Mouse (Mus musculus) gonadal fat pad, adult 2 months (tissue): Measurements from ENCODE around the gene Tjp2. TPM values are rescaled to one million over a fixed set of nuclear protein-coding genes. Genes with fewer than 3 reads are reported as not detected.
"Not testable (repeated sequence)": the region's sequence is repeated elsewhere in the genome, so short reads cannot be mapped to it uniquely, and the experiment has no call there.

Source experiments
- DNase-seq: peaks from one replicate; pipeline ENCODE4 v3.0.0-alpha.2; 2012; ENCODE audit warnings: low read depth
- polyA plus RNA-seq: library from polyadenylated mRNA; depleted of rRNA; stranded (reverse); fragments of >200 nt; gene quantifications from 2 replicates; pipeline ENCODE4 v1.2.3, GENCODE M21; 2012

Gene Tjp2
- polyA plus RNA-seq, 1 experiment, result 22.3 TPM

GRCm38 (mm10) chr19:24123534-24124290 is 101.1 kb downstream of the Tjp2 start:
- no peak for DNase-seq

GRCm38 (mm10) chr19:24123087-24123486 is 101.7 kb downstream of the Tjp2 start:
- no peak for DNase-seq

DNA sequence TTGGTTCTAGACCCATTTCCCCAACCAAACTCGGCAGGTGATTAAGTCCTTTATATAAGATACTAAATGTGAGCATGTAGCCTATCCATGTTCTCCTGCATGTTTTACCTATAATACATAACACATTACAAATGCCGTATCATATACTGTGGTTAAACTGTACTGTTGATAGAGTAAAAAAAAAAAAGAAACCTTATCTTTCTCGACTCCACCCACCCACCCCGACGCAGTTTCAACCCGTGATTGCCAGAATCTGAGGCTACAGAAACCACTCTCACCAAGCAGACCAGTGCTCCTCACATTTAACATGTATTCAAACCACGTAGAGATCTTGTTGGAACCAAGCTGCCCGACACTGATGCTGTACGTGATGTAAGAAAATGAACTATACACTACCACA is 102.2 kb downstream of the Tjp2 start:
- no peak for DNase-seq

GRCm38 (mm10) chr19:24120811-24121210 is 104.0 kb downstream of the Tjp2 start:
- no peak for DNase-seq

DNA sequence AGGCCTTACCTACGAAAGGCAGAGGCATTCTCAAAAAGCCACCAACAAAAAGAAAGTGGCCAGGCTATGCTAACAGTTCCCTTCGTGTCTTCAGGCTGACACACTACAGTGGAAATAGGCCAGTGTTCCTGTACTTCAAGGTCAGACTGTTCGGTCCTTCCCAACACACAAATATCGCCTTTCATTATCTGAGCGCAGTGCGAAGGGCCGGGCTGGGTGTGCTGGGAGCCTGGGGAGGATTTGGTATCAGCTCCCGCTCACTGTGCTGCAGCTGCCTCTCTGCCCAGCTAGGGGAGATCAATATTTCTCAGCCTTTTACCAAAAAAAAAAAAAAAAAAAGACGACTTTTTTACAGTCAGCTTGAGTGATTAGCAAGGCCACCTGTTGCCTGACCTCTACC is 106.1 kb downstream of the Tjp2 start:
- no peak for DNase-seq

GRCm38 (mm10) chr19:24111581-24111980 is 113.2 kb downstream of the Tjp2 start:
- DNase-seq, result no peak

GRCm38 (mm10) chr19:24107707-24108106 is 117.1 kb downstream of the Tjp2 start:
- no peak for DNase-seq

DNA sequence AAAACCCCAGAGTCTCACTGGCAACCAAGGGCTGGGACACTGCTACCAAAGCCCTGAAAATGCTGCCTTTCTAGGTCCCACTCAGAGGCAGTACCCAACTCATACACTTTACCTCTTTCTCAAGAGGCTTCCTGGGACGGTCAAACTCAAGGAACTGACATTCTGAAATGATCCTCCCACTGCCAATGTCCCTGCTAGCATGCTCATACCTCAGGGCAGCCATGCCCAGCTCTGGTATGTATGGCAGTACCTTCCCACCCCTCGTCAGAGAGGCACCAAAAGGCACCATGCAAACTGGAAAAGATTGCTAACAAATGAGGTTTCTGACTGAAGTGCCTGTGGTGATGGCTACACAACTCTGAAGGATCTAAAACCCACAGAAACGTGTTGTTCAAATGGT is 121.0 kb downstream of the Tjp2 start:
- no peak for DNase-seq

GRCm38 (mm10) chr19:24102562-24103126 is 122.2 kb downstream of the Tjp2 start:
- no peak for DNase-seq

DNA sequence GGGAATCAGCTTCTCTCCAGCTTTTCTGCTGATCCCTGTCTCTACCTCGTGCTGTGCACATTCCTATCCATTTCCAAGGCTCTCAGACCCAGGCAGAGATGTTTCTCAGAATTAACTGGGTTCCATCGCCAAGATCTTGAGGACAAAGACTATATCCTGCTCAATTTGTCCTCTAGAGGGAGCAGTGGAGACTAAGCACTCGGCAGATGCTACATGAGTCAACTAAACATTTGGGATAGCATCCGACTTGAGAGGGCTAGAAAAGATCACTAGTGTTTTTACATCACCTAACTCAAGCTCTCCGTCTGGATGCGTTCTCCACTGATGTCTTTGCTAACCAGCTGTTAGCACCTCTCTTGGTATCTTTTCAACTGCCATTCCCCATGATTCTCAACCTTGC is 123.6 kb downstream of the Tjp2 start:
- DNase-seq, result no peak

- DNase-seq, result no peak
Measured at GRCm38 (mm10) chr19:24098691-24099090, 126.1 kb downstream of the Tjp2 start.

- no peak for DNase-seq
Measured at GRCm38 (mm10) chr19:24097666-24098455, 127.0 kb downstream of the Tjp2 start.

DNA sequence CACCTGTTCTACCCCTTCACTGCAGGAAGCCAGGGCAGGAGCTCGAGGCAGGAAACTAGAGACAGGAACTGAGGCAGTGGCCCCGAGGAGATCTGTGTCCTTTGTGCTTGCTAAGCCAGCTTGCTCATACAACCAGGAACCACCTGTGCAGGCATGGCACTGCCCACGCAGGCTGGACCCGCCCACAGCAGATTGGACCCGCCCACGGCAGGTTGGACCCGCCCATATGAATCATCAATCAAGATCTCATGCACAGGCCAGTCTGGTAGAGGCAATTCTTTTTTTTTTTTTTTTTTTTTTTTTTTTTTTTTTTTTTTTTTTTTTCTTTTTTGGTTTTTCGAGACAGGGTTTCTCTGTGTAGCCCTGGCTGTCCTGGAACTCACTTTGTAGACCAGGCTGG is 132.8 kb downstream of the Tjp2 start:
- not testable (repeated sequence) for DNase-seq

DNA sequence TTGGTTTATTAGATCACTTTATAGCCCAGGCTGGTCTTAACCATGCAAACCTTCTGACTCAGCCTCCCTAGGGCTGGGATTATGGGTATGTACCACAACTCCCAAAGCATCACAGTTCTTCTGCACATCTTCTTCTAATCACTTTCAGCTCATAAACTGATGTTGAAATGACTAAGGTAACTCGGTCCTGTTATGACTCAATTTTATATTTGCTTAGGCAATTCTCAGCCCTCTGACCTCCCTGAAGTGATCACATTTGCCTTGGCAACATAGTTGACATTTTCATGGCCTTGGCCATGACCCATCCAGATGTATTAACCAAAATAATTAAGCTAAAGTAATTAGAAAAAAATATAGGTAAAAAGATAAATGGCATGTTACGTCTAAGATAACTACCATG is 134.5 kb downstream of the Tjp2 start:
- DNase-seq, result peak; percentile 82

DNA sequence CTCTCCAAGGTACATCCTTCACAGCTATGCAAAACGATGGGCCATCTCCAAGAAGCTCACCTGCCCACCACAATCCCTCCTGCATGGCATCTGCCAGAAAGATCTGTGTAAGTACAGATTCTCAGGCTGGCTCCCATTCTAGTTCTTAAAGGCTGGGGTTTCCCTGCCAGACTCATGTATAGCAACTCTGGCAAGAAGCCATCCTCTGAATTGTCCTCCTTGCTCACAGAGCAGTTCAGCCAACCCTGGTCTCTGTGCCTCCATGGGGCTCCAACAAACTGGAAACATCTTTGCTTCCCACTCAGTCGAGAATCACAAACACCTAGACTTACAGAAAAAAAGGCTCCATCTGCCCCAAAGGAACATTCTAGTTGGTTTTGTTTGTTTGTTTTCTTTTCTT is 139.5 kb downstream of the Tjp2 start:
- DNase-seq, result no peak

- no peak for DNase-seq
Measured at GRCm38 (mm10) chr19:24080417-24081080, 144.3 kb downstream of the Tjp2 start.

- DNase-seq, result no peak
Measured at GRCm38 (mm10) chr19:24077658-24078057, 147.2 kb downstream of the Tjp2 start.

- DNase-seq, result peak; percentile 80
Measured at GRCm38 (mm10) chr19:24076536-24076935, 148.3 kb downstream of the Tjp2 start.

DNA sequence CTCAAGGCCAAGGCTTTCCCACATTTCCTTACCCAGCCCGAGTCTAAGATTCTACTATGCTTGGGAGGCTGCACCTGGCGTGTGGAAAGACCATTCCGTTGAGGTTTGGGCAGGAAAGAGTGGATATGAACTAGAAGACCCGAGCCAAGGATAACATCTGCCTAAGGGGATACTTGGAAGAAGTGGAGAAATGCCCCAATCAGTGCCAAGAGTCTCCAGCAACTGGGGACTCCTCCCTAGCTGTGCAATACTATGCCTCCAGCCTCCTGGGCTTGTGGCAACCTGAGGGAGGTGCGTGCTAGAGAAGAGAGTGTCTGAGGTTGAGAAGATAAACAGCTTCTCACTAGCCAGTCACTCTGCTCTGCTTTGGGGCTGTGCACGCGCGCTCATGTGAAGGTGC is 148.9 kb downstream of the Tjp2 start:
- peak; percentile 99 for DNase-seq

GRCm38 (mm10) chr19:24073155-24073554 is 151.7 kb downstream of the Tjp2 start:
- DNase-seq, result no peak

- DNase-seq, result no peak
Measured at GRCm38 (mm10) chr19:24064348-24064895, 160.4 kb downstream of the Tjp2 start.

GRCm38 (mm10) chr19:24063585-24063984 is 161.2 kb downstream of the Tjp2 start:
- no peak for DNase-seq
